Mouse (Mus musculus) urinary bladder, adult 2 months (tissue): ENCODE measurements around the gene Grid2. TPM values are rescaled to one million over a fixed set of nuclear protein-coding genes. Genes with fewer than 3 reads are reported as not detected.

Source experiments
- DNase-seq: peaks from one replicate; pipeline ENCODE4 v3.0.0; 2022; ENCODE audit warnings: low spot score
- polyA plus RNA-seq: library from polyadenylated mRNA; depleted of rRNA; stranded (reverse); fragments of >200 nt; gene quantifications from 2 replicates; pipeline ENCODE4 v1.2.3, GENCODE M21; 2012

The Grid2 gene
- polyA plus RNA-seq, 1 experiment: 0.14 TPM

DNA sequence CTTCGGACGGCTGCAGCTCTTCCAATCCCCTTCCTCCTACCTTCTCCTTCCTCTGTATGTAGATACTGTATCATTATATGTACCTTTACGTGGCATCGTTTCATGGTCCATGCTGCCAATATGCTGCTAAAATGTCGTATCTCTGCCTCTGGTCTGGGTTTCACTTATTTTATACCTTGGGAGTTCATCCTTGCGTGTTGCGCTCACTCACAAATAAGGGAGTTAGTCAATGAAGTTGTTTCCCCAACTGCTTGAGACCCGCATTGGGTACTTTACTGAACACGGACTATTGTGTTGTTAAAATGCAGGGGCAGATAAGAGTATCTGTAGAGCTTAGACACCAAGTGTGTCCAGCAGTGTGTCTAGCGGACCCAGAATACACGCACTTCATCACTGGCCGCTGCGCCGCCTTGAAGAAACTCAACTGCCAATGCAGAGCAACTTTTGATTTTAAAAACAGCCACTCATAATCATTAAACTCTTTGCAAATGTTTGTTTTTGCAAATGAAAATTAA, 1474.9 kb downstream of the Grid2 start:
- DNase-seq: no peak

DNA sequence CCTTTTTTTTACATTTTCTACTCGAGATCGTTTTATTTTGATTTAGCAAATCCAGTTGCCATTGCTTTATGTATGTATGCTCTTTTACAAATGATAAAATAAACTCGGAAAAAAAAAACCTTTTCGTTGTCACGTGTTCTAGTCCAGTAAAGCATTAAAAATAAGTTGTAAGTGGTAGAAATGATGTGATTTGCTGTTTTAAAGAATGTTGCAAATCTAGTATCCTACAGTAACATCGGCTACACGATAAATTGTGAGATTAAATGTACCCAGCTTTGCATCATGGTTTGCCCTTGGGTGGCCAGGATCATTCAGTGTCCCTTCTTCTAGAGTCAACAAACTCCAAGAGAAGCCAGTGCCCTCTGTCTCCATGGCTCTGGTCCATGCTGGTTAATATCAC, 1475.5 kb downstream of the Grid2 start:
- no peak for DNase-seq

DNA sequence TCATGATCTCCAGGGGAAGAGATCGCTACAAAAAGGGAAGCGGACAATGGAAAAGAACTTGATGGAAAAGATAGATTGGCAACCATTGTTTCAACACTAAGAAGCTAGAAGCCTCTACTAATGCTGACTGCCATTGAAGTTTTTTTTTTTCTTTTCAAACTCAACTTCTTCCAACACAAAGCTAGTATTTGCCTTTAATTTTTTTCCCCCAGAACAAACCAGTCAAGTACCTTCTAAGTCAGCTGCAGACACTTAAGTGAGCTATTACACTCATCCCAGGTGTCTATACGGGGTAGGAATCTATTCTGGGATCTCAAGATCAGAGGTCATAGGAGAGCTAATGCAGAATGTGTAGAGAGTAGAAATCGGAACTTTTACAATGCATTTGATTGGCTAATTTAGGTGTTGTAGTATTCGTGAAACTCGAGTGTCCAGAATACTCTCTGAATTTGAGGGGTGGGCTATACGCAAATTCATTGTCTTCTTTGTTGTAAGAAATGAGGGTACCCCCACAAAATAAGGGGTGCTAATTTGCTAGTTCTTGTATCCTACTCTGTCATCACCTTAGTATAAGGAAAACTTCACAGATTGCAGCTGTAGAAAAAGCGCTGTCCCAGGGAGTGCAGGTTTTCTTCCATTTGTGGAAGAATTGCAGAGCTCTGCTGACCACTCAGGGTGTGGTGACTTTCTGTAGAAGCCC, 1476.1 kb downstream of the Grid2 start:
- no peak for DNase-seq

DNA sequence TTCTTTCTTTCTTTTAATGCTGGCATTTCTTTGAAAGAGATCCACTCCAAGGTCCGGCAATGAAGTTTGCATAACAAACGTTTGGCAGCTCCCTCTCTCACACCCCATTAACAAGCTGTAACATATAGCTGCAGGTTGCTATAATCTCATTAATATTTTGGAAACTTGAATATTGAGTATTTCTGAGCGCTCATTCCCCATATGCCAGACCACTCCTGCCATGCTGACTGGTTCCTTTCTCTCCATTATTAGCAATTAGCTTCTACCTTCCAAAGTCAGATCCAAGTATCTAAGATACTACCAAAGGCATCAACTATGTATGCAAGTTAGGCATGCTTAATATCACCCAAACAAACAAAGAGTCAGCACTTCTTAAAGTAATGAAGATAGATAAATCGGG, 1477.6 kb downstream of the Grid2 start:
- no peak for DNase-seq

DNA sequence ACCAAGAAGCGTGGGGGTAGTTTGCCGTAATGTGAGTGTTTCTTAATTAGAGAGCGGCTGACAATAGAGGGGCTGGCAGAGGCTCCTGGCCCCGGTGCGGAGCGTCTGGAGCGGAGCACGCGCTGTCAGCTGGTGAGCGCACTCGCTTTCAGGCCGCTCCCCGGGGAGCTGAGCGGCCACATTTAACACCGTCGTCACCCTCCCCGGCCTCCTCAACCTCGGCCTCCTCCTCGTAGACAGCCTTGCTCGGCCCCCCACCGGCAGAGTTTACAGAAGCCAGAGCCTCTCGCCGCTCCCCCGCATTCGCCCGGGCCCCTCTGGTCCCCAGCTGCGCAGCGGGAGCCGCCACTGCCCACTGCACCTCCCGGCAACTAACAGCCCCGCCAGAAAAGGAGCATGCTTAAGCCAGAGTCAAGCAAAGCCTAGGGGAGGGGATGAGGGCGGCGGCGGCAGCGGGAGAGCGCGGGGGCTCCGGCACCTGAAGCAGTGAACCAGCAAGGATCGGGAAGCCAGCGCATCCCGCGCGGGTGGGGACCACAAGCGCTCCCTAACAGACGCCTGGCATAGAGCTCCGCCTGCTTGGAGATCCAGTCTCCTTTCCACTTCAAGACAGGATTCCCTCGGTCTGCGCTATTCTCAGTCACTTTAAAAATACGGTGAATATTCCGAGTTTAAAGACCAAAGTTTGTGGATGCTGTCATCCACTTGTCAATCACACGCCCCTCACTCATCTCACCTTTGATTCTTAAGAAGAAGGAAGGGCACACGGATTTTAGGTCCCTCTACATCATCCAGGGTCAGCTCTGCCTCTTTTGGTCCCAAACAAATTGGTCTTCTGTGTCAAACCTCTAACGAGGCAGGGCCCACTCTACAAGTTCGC, 1479.0 kb downstream of the Grid2 start:
- DNase-seq: no peak

DNA sequence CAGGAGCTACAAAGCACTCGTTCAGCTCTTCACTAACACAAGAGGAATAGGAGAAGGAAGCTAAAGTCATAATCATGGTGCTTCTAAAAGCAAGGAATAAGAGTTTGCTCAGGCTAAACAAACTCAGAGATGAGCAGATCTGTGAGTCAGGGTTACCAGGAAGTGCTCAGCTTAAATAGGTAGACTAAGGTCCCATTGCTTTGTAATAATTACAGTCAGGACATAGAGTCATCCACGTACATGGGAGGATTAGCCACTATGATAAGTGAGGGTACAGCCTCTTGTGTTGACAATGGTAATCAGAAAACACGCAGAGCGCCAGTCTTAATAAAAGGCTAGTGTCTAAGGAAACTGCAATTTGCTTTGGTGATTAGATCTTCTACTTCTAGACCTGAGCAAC, 1480.6 kb downstream of the Grid2 start:
- DNase-seq: no peak

DNA sequence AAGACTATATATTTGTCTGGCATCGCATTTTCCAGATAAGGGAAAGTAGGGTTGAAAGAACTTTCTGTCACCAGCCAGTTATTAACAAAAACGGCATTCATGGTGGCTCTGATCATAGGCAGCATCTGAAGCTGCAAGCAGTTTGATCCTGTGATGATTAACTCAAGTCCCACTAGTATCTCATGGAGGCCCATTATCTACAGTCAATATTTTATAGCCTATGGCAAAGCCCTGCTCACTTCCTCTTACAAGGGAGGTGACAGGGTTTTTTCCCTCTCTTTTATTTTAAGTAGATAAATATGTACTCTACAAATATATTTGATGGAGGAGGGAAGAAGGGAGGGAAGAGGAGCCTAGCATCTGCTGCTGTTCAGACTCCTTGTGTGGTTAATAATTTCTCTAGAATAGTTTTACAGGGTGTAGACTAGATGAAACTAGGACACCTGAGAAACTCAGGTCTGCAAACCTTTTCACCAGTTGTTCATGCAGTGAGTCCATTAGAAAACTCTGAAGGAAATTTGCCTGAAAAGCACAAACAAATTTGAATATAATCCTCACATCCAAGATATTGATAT, 1487.3 kb downstream of the Grid2 start:
- DNase-seq: no peak
